Mouse (Mus musculus) liver, adult (tissue): ENCODE results near the gene Atad5.

Experiments used
- GATA4 ChIP-seq: IDR thresholded peaks from 2 replicates; pipeline ENCODE4 v1.6.1; 2014; ENCODE audit warnings: mild to moderate bottlenecking, low read length; ENCODE audit not compliant: insufficient replicate concordance

The Atad5 gene

DNA sequence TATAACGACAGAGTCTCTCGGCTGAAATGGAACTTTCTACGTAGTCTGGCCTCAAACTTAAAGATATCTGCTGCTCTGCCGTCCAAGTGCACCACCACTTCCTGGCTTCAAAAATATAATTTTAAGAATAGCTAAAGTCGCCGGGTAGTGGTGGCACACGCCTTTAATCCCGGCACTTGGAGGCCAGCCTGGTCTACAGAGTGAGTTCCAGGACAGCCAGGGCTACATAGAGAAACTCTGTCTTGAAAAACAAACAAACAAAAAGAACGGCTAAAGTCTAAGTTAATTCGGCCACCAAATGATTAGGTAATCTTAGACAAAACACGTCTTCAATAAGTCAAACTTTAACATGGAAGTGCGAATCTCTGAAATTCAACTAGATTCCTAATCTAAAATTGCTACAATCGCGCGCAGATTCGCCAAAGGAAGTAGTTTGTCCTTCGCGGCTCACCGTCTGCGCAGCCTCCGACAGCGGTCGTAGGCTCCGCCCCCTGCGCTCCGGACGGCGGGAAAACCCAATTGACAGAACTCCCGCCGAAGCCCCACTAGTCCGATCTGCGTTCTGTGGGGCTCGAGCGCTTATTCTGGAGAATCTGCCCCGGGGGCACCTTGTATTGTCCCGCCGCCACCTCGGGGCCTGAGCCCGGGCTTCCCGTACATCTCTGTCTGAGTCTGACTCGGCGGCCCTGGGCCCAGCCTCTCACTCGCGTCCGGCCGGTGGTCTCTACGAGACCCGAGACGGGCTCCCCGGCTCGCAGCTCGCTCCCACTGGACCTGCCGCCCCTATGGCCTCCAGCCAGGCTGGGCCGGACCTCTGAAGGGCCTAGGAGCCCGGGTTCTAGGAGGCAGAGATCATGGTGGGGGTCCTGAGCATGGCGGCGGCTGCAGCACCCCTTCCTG lies at the start of gene Atad5:
Gene Atad5 (plus strand): TSS at position 484 of the 900 bp plus-strand sequence.
- TF ChIP-seq GATA4, result peak; percentile 89; the same call in 1 of the 2 replicates

GRCm38 (mm10) chr11:80042615-80043418 lies 46.4 kb upstream of the Atad5 start:
- no peak for TF ChIP-seq GATA4

GRCm38 (mm10) chr11:80043419-80043817 lies 45.8 kb upstream of the Atad5 start:
- no peak for TF ChIP-seq GATA4

- TF ChIP-seq GATA4, result no peak
Measured at GRCm38 (mm10) chr11:80046856-80047255, 42.3 kb upstream of the Atad5 start.

DNA sequence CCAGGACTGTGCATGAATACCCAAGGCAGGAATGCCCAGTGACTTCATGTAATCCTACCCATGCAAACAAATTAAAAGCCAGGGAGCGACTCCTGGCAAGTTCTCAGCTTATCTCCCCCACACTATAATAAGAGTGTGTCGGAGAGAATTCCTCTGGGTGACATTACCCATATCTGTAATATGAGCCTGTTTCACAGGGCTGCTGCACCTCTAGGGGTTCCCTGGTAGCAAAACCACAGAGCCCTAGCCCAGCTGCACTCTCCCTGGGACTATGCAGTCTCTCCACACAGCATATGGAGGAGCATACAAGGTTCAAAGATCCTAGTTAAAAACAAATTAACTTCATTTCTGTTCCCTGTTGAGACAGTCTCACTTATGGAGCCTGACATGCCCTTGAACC lies 39.1 kb upstream of the Atad5 start:
- TF ChIP-seq GATA4, result no peak

- TF ChIP-seq GATA4, result no peak
Measured at GRCm38 (mm10) chr11:80052456-80052855, 36.7 kb upstream of the Atad5 start.

DNA sequence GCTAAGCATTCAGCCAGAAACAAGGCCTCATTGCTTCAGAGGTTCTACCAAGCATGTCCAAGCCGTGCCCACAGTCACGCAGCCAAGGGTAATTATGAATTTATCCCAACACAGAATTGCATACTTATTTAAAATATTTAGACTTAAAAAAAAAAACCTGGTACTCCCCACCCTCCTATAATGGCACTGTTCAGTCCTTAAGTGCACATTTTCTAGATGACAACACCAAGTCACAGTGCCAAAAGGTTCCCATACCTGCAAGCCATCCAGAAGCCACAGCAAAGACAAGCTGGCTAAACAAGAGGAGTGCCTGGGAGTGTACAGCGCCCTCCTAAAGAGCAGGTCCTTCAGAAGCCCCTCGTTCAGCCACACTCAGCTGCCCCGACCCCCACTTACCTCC lies 36.0 kb upstream of the Atad5 start:
- no peak for TF ChIP-seq GATA4

- TF ChIP-seq GATA4, result no peak
Measured at GRCm38 (mm10) chr11:80054659-80055058, 34.5 kb upstream of the Atad5 start.

GRCm38 (mm10) chr11:80056141-80056540 lies 33.1 kb upstream of the Atad5 start:
- no peak for TF ChIP-seq GATA4

- no peak for TF ChIP-seq GATA4
Measured at GRCm38 (mm10) chr11:80062159-80062558, 27.0 kb upstream of the Atad5 start.

DNA sequence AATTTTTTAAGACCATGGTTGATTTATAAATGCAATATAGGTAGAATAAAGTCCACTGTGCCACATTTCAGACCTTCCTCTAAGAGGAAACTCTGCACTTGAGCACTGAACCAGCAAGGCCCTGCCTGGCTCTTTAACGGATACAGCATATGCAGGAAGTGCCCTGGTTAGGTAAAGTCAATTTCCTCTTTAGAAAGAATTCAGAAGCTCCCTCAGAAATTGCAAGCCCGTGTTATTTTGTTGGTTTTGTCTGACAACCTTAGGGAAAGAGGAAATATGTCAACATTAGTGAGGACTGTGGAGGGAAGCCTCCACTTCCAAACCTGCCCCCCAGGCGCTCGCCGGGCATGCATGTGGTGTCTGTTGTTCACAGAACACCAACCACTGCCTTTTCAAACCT lies 21.6 kb upstream of the Atad5 start:
- no peak for TF ChIP-seq GATA4

GRCm38 (mm10) chr11:80069815-80070214 lies 19.4 kb upstream of the Atad5 start:
- TF ChIP-seq GATA4, result no peak

DNA sequence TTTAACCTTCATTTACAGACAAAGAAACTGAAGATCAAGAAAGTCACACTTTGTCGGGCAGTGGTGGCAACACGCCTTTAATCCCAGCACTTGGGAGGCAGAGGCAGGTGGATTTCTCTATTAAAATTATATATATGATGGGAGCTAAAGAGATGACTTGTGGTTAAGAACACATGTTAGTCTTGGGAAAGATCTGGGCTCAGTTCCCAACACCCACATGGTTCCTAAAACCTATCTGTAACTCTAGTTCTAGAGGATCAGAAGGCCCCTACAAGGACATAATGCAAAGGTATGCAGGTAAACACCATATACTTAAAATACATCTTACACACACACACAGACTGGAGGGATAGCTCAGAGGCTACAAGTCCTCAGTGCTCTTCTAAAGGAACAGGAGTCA lies 18.2 kb upstream of the Atad5 start:
- no peak for TF ChIP-seq GATA4

GRCm38 (mm10) chr11:80072365-80072764 lies 16.8 kb upstream of the Atad5 start:
- TF ChIP-seq GATA4, result no peak

- no peak for TF ChIP-seq GATA4
Measured at GRCm38 (mm10) chr11:80075608-80076277, 13.5 kb upstream of the Atad5 start.
